Mouse (Mus musculus) brown adipose tissue, adult 24 weeks (tissue): ENCODE measurements around the gene Flnb. TPM values are rescaled to one million over a fixed set of nuclear protein-coding genes. Genes with fewer than 3 reads are reported as not detected.

Source experiments
- H3K27ac ChIP-seq: fragments of 200-500 bp; replicated peaks from 2 replicates; pipeline ENCODE4 v1.5.1; 2012; ENCODE audit warnings: low read depth, mild to moderate bottlenecking, low read length
- H3K4me1 ChIP-seq: fragments of 200-500 bp; 2 replicates; pipeline ENCODE4 v1.6.1; 2012; ENCODE audit warnings: low read length, mixed read lengths; ENCODE audit not compliant: control insufficient read depth, insufficient read depth, insufficient read length
- H3K4me3 ChIP-seq: fragments of 200-500 bp; 2 replicates; pipeline ENCODE4 v1.5.1; 2012; ENCODE audit warnings: low read depth, mild to moderate bottlenecking, low read length, moderate library complexity; ENCODE audit not compliant: insufficient read depth
- polyA plus RNA-seq: library from polyadenylated mRNA; stranded (reverse); fragments of >200 nt; gene quantifications from 2 replicates; pipeline ENCODE4 v1.2.4, GENCODE M21; 2012; ENCODE audit not compliant: missing spikeins, insufficient read depth, insufficient read length

Gene Flnb
- polyA plus RNA-seq, 1 experiment: 7.8 TPM

DNA sequence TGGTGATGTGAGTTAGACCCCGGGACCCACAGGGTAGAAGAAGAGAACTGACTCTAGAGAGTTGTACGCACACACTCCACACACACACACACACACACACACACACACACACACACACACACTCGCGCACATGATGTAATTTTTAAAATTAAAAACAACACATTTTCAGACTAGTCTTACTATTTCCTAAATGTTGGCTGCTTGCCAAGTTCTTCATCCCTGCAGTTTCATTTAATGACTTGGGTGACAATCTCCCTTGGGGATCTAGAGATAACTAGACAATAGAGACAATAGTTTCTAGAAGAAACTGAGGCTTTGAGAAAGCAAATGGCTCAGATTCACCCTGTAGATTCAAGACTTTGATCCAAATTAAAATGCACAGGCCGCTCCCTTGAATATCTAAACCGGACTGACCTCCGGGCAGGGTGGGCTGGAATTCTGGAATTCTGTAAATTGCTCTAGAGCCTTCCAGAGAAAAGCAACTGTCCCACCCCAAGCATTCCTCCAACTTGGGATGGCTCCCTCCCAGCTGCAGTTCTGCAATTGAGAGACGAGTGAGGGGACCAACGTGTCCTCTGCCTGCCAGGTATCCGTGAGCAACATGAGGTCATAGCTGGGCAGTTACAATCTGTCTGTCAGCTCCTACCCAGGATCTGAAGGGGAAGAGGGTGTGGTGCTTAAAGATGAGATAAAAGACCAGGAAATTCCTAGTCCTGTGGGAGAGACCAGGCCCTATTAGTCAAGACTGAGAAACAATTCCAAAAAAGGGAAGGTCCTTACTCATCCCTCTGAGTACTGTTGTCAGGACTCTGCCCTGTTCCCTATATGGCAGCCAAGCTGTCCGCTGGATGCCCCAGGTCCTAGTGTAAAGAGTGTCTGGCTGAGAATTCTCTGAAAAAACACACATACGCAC lies 8.5 kb upstream of the Flnb start:
- H3K4me3 ChIP-seq: no peak overlapping the region
- peak overlapping the region; percentile 52 for H3K27ac ChIP-seq
- peaks cover 16% of the 10 kb centered on the region for H3K4me1 ChIP-seq

DNA sequence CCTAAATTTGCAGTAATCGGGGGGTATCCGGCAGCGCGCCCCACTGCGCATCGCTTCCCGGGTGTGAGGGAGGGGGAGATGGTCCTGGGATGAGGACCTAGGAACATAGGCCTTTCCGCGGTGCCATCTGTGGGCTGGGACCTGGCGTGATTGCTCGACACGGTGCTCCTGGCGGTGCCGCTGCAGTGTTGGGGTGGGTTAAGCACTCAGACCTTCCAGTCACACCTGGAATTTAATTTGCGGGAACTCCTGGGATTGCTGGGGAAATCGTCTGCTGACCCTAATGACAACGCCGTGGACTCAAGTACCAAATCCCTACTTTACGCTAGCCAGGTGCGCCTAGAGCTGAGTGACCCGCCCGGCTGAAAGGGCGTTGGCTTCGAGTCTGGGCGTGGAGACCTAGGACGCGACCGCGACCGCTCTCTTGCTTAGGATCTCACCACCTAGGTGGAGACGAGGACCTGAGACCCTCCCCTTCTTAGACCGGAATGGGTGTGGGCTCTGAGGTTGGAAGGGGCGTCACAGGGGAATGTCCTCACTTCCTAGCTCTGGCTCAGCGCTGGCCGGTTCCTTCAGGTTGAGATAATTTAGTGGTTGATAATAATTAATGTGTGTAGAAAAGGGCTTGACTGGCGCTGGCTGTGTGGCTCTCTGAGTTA lies 835 bp downstream of the Flnb start:
- Histone ChIP-seq H3K4me1 (peaks cover 23% of the 10 kb centered on the region), H3K4me3 (peak overlapping the region; percentile 84), H3K27ac (peak overlapping the region; percentile 91)

DNA sequence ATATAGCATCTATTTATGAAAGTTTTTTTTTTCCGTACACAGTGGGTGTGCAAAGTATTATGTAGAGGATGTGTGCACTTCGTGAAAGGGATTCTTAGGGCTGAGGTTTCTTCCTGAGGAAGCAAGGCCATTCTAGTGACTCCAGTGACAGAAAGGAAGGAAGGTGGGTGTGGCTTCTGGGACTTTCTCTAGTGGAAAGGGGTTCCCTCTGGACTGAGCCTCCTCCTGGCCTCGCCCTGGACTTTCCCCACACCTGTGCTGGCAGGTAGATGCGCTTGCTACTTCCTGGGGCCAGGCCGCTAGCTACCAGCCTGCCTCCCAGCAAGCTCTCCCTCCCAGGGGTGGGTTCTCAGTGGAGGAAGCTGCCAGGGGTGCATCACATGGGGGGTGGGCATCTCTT lies 1.7 kb downstream of the Flnb start:
- H3K4me1 ChIP-seq: peaks cover 27% of the 10 kb centered on the region
- peak overlapping the region; percentile 84 for H3K4me3 ChIP-seq
- peak overlapping the region; percentile 91 for H3K27ac ChIP-seq

DNA sequence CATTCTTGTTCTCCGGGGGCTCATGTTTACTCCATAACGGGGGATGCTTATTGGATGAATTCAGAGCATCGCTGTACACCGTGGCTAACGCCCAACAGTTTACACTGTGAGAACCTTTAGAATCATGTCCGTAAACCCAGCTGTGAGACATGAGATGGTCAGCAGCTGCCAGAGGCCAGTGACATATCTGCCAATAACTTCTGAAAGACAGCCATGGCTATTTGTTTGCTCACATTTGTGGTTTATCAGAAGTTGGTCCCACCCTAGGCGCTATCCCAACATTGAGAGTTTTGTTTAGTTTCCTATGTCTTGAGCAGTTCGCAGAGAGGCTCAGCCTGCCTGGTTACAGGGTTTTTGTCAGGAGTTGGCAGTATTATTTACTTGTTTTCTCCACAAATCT lies 3.6 kb downstream of the Flnb start:
- no peak overlapping the region for H3K27ac ChIP-seq

DNA sequence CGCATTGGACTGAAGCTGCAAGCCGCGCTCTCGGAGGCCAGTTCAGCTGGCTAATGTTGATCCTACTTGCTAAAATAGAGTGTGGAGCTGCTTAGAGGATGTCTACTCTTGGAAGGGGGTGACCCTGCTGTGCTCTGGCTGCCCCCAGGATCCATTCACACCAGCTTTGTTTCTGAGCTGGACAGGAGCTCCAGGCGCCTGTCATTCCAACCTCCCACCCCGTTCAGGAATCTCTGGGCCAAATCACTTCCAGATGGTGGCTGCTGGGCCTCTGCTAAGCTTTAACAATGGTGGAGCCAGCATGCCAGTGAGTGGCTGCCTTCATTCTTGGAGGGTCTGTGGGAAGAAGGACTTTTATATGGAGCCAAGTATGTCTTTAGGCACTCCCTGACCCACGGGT lies 4.9 kb downstream of the Flnb start:
- Histone ChIP-seq H3K4me1 (peaks cover 52% of the 10 kb centered on the region), H3K27ac (peak overlapping the region; percentile 7; the same call in 1 of the 2 replicates), H3K4me3 (no peak overlapping the region)

More for the DNA sequence above, 3.6 kb downstream of the Flnb start:
- Histone ChIP-seq H3K4me3 (no peak overlapping the region), H3K4me1 (peaks cover 44% of the 10 kb centered on the region)

DNA sequence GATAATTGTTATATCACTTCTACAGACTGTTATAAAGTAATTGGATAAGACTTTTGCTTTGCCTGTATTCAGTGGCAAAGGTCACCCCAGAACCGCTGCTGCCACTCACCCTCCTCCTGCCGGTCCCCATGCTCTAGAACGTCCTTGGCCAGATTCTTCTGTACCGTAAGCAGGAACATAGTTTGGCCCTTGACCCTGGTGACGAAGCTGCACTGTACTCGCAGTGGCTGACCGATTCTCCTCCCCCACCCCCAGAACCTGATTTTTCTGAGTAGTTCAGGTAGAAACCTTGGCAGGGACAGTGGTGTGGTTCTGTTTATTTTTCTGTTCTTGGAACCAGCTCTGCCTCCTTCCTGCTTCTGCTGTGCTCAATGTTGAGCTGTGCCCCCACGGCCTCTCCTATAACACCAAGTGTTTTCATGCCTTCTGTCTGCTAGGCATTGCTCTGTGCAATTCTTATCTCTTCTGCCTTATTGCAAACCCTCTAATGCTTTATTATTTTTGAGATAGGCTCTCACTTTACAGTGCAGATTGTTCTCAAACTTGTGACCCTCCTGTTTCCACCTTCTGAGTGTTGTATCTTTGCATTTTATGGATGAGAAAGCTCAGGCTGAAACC lies 7.0 kb downstream of the Flnb start:
- Histone ChIP-seq H3K4me3 (no peak overlapping the region), H3K4me1 (peaks cover 56% of the 10 kb centered on the region), H3K27ac (peak overlapping the region; percentile 64)

DNA sequence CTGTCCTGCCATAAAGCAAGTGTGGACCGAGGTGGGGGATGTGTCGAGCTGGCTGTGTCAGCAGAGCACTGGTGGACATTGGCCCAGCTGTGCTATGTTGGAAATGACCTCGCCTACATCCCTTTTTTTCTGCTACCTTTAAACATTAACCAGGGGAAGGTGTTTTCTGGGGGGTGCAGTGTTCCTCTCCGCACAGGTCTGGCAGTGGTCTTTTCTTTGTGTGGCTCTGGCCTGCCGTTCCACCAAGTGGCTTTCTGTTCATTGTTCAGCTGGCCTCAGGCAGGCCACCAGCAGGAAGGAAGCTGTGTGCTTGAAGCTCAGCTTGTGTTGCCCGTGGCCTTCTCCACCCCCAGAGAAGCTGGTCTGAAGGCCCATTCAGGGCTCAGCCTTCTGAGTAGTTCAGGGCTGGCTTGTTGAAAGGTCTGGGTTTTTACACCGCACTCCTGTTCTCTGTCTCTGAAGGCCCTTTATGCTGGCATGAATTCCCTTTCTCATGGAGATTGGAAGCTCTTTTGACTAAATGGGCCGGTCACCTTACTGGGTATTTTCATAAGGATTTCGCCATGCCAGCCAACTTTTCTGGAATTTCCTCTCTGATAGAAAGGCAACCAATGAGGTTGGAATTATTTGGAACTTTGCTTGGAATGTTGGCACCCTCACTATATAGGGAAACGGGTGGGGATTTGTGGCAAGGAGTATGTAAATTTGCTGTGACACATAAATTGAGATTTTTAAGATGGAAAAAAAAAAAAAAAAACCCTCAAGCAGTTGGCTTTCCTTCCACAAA lies 8.6 kb downstream of the Flnb start:
- Histone ChIP-seq H3K4me3 (no peak overlapping the region), H3K4me1 (peaks cover 48% of the 10 kb centered on the region), H3K27ac (peak overlapping the region; percentile 87)

DNA sequence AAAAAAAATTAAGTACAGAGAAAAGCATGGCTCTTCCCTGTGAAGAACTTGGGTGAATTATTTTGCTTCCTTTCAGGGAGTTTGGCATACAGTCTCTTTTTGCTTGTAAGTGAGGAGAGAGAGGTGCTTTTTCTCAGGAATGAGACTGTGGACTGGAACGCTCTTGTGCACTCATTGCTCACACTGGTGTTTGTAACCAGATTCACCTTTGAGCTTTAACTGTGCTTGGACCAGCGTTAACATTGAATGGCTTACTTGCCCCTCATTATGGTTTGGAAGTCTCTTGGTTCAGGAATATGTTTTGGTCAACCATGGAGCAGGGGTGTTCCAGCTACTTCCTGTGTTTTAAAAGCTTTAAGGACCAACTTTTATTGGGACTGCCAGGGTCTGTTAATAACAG lies 11.4 kb downstream of the Flnb start:
- H3K27ac ChIP-seq: peak overlapping the region; percentile 64
- peaks cover 54% of the 10 kb centered on the region for H3K4me1 ChIP-seq
- H3K4me3 ChIP-seq: no peak overlapping the region

DNA sequence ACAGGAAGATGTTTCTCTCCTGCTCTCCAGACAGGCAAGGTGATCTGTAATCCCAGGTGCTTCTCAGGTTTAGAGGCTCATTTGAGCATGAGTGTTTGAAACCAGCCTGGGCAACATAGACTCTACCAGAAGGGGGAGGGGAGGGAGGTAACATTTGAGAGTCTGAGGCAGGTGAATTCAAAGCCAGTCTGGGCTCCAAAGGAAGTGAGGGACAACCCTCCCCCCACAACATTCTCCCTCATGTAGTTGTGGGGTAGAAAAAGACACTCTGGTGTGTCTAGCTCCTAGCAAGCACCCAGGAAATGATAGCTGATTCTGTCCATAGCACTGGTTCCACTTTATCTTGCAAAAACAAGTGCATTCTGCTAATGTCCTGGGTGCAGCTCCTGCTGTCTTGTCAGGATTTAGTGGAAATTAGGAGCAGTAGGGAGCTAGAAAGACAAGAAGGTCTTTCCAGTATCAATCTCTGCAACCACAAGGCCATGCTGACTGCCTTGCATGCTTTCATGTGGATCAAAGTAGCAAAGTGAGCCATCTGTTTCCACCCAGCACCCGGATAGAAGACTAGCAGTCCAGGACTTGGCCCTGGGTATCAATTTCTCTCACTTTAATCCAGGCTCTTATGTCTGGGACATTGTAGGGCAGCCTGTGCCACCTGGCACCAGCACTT lies 14.1 kb downstream of the Flnb start:
- H3K4me1 ChIP-seq: peaks cover 30% of the 10 kb centered on the region
- H3K27ac ChIP-seq: peak overlapping the region; percentile 58
- no peak overlapping the region for H3K4me3 ChIP-seq

DNA sequence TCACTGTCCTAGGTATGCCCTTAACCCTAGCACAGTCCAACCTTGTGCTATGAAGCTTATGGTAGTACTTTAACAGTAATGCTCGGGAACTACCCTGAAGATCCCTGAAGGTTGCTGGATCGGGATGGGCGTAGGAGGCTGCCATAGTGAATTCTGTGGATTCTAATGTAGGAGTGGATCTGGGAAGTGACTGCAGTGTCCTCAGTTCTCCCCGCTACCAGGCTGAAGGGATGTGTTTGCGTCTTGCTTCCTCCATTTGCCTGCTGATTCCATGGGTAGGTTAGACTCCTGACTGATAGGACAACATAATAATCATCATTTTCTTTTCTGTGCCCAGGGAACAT lies 14.7 kb downstream of the Flnb start:
- Histone ChIP-seq H3K4me1 (peaks cover 27% of the 10 kb centered on the region), H3K27ac (peak overlapping the region; percentile 58), H3K4me3 (no peak overlapping the region)

DNA sequence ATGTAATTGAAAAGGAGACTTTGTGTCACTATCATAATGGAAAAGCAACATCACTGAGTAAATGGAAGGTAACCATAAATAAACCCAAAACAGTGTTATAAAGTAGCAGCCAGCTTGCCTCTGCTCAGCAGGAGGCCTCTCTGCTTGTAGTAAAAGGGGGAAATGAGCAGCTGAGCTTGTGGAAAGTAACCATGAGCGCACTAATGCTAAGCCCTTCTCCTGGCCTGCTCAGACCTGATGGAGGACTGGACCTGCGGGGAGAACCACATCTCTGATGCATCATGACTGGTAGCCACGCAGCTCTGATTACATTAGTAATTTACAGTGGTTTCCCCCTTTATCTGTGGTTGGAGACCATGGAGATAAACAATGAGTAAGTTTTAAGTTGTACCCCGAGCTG lies 15.7 kb downstream of the Flnb start:
- Histone ChIP-seq H3K4me1 (peaks cover 27% of the 10 kb centered on the region), H3K27ac (no peak overlapping the region), H3K4me3 (no peak overlapping the region)

DNA sequence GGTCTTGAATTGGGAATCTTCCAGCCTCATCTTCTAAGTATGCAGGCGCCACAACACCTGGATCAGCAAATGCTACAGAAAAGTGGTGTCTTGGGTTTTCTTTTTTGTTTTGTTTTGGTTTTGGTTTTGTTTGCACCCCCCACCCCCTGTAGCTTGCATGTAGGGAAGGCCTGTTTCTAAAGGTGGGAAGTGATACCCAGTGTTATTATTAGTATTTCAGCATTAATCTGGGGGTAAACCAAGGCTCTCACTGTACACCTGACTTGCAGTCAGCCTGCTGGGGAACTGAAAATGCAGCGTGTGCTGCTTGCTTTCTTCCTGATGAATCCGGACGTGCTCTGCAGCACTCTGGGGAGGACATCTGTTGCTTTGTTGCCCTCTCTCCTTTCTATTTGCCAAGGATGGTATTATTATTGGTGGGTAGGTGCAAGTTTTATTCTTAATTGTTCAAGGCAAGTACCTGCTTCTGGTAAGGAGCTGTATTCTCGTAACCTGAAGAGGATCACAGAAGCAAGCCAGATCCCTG lies 20.9 kb downstream of the Flnb start:
- Histone ChIP-seq H3K4me1 (peaks cover 9% of the 10 kb centered on the region), H3K4me3 (no peak overlapping the region), H3K27ac (no peak overlapping the region)

DNA sequence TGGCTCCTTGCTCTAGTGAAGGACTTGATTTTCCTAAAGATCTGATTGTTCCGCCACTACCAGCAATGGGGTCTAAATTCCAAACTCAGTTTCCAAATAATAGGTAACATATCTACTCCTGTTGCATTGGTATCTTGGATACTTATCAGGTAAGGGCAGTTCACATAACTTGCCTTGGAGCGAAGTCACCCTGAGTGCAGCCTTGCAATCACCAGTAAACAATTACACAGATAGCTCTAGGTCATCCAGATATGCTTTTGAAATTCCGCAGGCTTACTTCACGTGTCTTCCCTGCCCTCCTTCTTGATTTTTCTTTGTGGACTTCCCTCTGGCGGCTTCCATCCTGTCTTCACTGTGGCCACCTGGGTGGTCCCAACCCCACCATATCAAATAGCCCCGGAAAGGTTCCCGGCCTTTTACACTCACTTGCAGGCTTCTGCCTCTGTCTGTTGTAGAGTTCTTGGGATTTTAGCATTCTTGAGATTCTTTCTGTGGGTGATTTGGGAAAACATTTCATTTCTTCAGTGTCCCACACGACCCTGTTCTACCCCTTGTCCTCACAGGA lies 22.3 kb downstream of the Flnb start:
- H3K4me1 ChIP-seq: peaks cover 11% of the 10 kb centered on the region
- no peak overlapping the region for H3K4me3 ChIP-seq
- H3K27ac ChIP-seq: no peak overlapping the region
